In the genomic region with DNA sequence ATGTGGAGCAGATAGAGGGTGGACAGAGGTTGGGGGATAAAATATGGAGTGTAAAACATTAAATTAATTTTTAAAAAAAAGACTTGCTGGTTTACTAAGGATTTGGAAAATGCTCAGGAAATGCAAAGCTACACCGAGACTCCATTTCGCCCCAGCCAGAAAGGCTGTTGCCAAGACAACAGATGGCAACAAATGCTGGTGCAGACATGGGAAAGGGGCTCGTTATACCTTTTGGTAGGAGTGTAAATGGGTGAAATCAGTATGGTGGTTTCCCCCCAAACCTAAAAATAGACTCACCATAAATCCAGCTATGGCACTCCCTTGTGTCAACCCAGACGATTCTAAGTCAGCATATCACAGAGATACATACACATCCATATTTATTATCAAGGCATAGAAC, we compare ENCODE assay signal across 16 mouse cellular contexts.
"Had no signal": no experiment of that assay in that cellular context is flagged by ENCODE, and none has a peak within 500 bp of the region (broad histone marks: within the 10 kb centered on the region; RNA-seq: fewer than 3 reads in every experiment).

No protein-coding gene starts in this region.

- H3K27me3 ChIP-seq: limb, embryonic 13.5 days; liver, embryonic 12.5 days; liver, embryonic 15.5 days; lung, embryonic 15.5 days had no signal

- H3K36me3 ChIP-seq: limb, embryonic 10.5 days; limb, embryonic 13.5 days; liver, embryonic 12.5 days; liver, embryonic 15.5 days; lung, embryonic 15.5 days had no signal

- H3K4me2 ChIP-seq: limb, embryonic 13.5 days; liver, embryonic 12.5 days; liver, embryonic 15.5 days; lung, embryonic 15.5 days; midbrain, embryonic 11.5 days had no signal

- H3K9me3 ChIP-seq: limb, embryonic 10.5 days; limb, embryonic 13.5 days; liver, embryonic 12.5 days; liver, embryonic 15.5 days; lung, embryonic 15.5 days had no signal

- ATAC-seq: liver, embryonic 12.5 days had no signal

- H3K27ac ChIP-seq: limb, embryonic 10.5 days; limb, embryonic 13.5 days; liver, embryonic 12.5 days; liver, embryonic 15.5 days; lung, embryonic 15.5 days had no signal

- DNase-seq: kidney, postnatal 14 days; kidney, postnatal 4 days; liver; lung, adult 18-20 months; lung, postnatal 10 days; lung, postnatal 4 days; midbrain, embryonic 14.5 days; thymus, adult 18-20 months; thymus, postnatal 14 days; thymus, postnatal 4 days had no signal

- H3K4me1 ChIP-seq: limb, embryonic 10.5 days; limb, embryonic 13.5 days; liver, embryonic 12.5 days; liver, embryonic 15.5 days; lung, embryonic 15.5 days had no signal

- H3K9ac ChIP-seq: limb, embryonic 13.5 days; liver, embryonic 12.5 days; liver, embryonic 15.5 days; lung, embryonic 15.5 days had no signal

- H3K4me3 ChIP-seq: limb, embryonic 10.5 days; limb, embryonic 13.5 days; liver, embryonic 12.5 days; liver, embryonic 15.5 days; lung, embryonic 15.5 days had no signal
